Mouse (Mus musculus): ENCODE measurements around the gene Lsm8. TPM values are rescaled to one million over a fixed set of nuclear protein-coding genes. Genes with fewer than 3 reads are reported as not detected.
"Not testable (repeated sequence)": the region's sequence is repeated elsewhere in the genome, so short reads cannot be mapped to it uniquely, and the experiment has no call there.

Lsm8 gene
- total and polyA plus RNA-seq, 3 experiments: 13.8 to 23.2 (median 16.7) TPM

- WGBS: 41% methylated on average over 1 of the region's 1 CpGs
- DNase-seq: no peak
- intact Hi-C loops (cut with DNase I): no loop called here
Observed at GRCm38 (mm10) chr6:18822812-18823211, 25.6 kb upstream of the Lsm8 start.

DNA sequence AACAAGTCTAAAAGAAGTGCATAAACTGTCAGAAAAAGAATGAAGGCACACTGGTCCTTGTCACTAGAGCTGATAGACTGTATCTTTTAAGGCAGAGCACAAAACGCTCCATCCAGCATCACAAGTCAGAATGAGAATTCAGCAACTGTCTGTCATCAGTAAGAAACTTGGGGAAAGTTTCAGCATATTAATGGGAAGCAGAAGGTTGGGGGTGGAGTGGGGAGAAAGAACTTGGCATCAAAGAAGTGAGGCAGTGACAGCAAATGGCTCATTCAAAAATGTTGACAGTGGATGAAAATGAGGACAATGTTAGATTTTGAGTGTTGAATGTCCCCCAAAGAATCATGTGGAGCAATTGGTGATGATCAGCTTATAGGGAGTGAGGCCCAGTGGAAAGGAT is 15.4 kb upstream of the Lsm8 start:
- Histone ChIP-seq H3K36me3 (ENCODE audit: control insufficient read depth, insufficient read depth, low read length) (no peaks in the 10 kb centered on the region), H3K9ac (ENCODE audit: low read depth, low read length) (no peak overlapping the region), H3K79me2 (replicated peaks; ENCODE audit: control insufficient read depth, insufficient read depth, low read length) (no peaks in the 10 kb centered on the region), H3K27ac (no peak overlapping the region), H3K27me3 (ENCODE audit: control insufficient read depth, insufficient read depth, low read length) (no peaks in the 10 kb centered on the region), H3K4me1 (ENCODE audit: control insufficient read depth, insufficient read depth, low read length) (no peaks in the 10 kb centered on the region), H3K4me3 (no peak overlapping the region)
- DNase-seq: no peak
- 69% methylated on average over 1 of the region's 1 CpGs for WGBS
- intact Hi-C loops (cut with DNase I): no loop called here
- TF ChIP-seq CTCF (IDR thresholded peaks at IDR 0.05): no peak
- no peak for TF ChIP-seq POLR2A (IDR thresholded peaks at IDR 0.05; ENCODE audit: insufficient read depth, low read depth, low read length)
- no peak for TF ChIP-seq EP300 (IDR thresholded peaks at IDR 0.05; ENCODE audit: insufficient read depth, low read depth, low read length)

More at GRCm38 (mm10) chr6:18822812-18823211, 25.6 kb upstream of the Lsm8 start:
- Histone ChIP-seq H3K79me2 (replicated peaks; ENCODE audit: control insufficient read depth, insufficient read depth, low read length) (no peaks in the 10 kb centered on the region), H3K4me1 (ENCODE audit: control insufficient read depth, insufficient read depth, low read length) (no peaks in the 10 kb centered on the region), H3K36me3 (ENCODE audit: control insufficient read depth, insufficient read depth, low read length) (no peaks in the 10 kb centered on the region), H3K4me3 (no peak overlapping the region), H3K27ac (no peak overlapping the region), H3K9ac (ENCODE audit: low read depth, low read length) (no peak overlapping the region), H3K27me3 (ENCODE audit: control insufficient read depth, insufficient read depth, low read length) (no peaks in the 10 kb centered on the region)
- TF ChIP-seq POLR2A (IDR thresholded peaks at IDR 0.05; ENCODE audit: insufficient read depth, low read depth, low read length) (no peak), EP300 (IDR thresholded peaks at IDR 0.05; ENCODE audit: insufficient read depth, low read depth, low read length) (no peak), CTCF (IDR thresholded peaks at IDR 0.05) (no peak)

DNA sequence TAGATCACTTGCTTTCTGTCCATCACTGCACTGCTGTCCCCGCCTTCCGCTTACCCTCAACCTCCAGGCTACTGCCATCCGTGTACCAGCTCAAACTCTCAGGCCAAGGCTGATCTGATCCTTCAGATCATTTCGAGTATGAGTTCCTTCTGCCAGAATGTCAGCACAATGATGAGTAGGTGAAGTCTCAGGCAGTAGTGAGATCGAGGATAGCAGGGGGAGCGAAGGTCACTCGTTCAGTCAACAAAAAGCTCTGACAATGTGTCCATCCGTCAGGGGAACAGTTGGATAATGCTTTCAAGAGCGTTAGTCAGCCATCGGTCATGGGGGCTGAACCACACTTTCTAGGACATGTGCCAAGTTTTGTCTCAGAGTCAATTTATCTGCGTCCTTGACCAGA is 3.9 kb upstream of the Lsm8 start:
- DNase-seq; H3K36me3 ChIP-seq (ENCODE audit: control insufficient read depth, insufficient read depth, low read length); H3K79me2 ChIP-seq (replicated peaks; ENCODE audit: control insufficient read depth, insufficient read depth, low read length); H3K4me3 ChIP-seq; H3K9ac ChIP-seq (ENCODE audit: low read depth, low read length); intact Hi-C loops (cut with DNase I); H3K27me3 ChIP-seq (ENCODE audit: control insufficient read depth, insufficient read depth, low read length); H3K27ac ChIP-seq; H3K4me1 ChIP-seq (ENCODE audit: control insufficient read depth, insufficient read depth, low read length): not testable (repeated sequence)
- 34% methylated on average over 6 of the region's 11 CpGs for WGBS

DNA sequence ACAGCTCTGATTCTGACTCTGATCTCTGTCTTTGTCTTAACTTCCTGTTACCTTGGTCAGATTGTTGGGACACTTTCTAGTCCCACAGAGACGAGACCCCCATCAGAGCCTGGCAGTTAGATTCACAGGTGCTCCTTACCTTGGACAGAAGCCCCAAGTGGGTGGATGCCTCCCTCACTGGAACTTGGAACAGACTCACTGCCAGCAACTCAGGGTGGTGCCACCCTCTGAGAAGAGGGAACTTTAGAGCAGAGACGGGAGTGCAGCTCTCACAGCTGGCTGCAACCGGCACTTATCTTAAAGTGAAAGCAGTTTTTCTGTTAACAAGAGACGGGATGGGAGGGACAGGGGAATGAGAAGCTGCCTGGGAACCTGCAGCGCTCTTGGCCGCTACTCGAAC is 2.8 kb upstream of the Lsm8 start:
- H3K4me3 ChIP-seq; H3K4me1 ChIP-seq (ENCODE audit: control insufficient read depth, insufficient read depth, low read length); H3K27ac ChIP-seq; H3K9ac ChIP-seq (ENCODE audit: low read depth, low read length); intact Hi-C loops (cut with DNase I); H3K79me2 ChIP-seq (replicated peaks; ENCODE audit: control insufficient read depth, insufficient read depth, low read length); H3K36me3 ChIP-seq (ENCODE audit: control insufficient read depth, insufficient read depth, low read length); H3K27me3 ChIP-seq (ENCODE audit: control insufficient read depth, insufficient read depth, low read length): not testable (repeated sequence)
- peak in 1 of 2 experiments; percentile 16 for DNase-seq
- under 1% methylated on average over 5 of the region's 7 CpGs for WGBS

DNA sequence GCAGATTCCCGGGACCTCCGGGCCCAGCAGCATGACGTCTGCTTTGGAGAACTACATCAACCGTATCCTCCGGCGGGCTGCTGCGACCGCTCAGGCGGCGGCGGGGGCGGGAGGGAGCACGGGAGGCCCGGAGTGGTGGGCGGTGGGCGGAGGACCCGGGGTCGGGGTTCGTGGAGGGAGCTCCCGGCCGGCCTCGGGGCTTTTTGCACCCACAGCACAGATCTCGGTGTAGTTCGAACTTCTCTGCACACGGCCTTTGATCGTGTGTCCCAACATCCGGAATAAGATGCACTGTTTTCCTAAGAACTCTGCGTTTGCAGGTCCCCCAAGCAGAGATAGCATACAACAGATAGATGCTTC is 303 bp downstream of the Lsm8 start:
- no peak for TF ChIP-seq CTCF (IDR thresholded peaks at IDR 0.05)
- no peak for TF ChIP-seq POLR2A (IDR thresholded peaks at IDR 0.05; ENCODE audit: insufficient read depth, low read depth, low read length)
- no peak for TF ChIP-seq EP300 (IDR thresholded peaks at IDR 0.05; ENCODE audit: insufficient read depth, low read depth, low read length)
- intact Hi-C loops (cut with DNase I): no loop called here
- H3K27ac ChIP-seq: peak overlapping the region; percentile 88
- no peak for DNase-seq
- no peaks in the 10 kb centered on the region for H3K79me2 ChIP-seq (replicated peaks; ENCODE audit: control insufficient read depth, insufficient read depth, low read length)
- WGBS: under 1% methylated on average over 28 of the region's 28 CpGs
- H3K36me3 ChIP-seq (ENCODE audit: control insufficient read depth, insufficient read depth, low read length): peaks cover 13% of the 10 kb centered on the region
- H3K9ac ChIP-seq (ENCODE audit: low read depth, low read length): peak overlapping the region; percentile 94
- peak overlapping the region; percentile 69 for H3K4me3 ChIP-seq
- H3K4me1 ChIP-seq (ENCODE audit: control insufficient read depth, insufficient read depth, low read length): peaks cover 1% of the 10 kb centered on the region
- no peaks in the 10 kb centered on the region for H3K27me3 ChIP-seq (ENCODE audit: control insufficient read depth, insufficient read depth, low read length)

DNA sequence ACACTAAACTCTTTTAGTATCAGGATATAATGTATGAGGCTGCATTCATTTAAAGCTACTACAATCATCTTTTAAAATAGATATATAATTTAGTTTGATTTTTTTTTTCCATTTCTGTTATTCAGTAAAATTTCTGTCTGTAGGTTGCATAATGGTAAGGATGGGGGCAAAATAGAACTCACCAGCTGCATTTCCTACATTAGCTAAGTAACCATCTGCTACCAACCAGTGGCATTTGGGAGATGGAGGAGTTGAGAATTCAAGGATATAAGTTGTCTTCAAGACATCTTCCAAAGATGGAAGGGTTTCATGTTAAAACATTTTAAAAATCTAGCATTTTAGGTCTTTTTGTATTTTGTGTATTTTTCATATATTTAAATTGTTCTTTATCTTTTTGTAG is 6.9 kb downstream of the Lsm8 start:
- Histone ChIP-seq H3K27ac (no peak overlapping the region), H3K36me3 (ENCODE audit: control insufficient read depth, insufficient read depth, low read length) (peaks cover 4% of the 10 kb centered on the region), H3K4me1 (ENCODE audit: control insufficient read depth, insufficient read depth, low read length) (no peaks in the 10 kb centered on the region), H3K79me2 (replicated peaks; ENCODE audit: control insufficient read depth, insufficient read depth, low read length) (no peaks in the 10 kb centered on the region), H3K27me3 (ENCODE audit: control insufficient read depth, insufficient read depth, low read length) (no peaks in the 10 kb centered on the region), H3K9ac (ENCODE audit: low read depth, low read length) (no peak overlapping the region), H3K4me3 (no peak overlapping the region)
- TF ChIP-seq CTCF (IDR thresholded peaks at IDR 0.05) (no peak), POLR2A (IDR thresholded peaks at IDR 0.05; ENCODE audit: insufficient read depth, low read depth, low read length) (no peak), EP300 (IDR thresholded peaks at IDR 0.05; ENCODE audit: insufficient read depth, low read depth, low read length) (no peak)
- no peak for DNase-seq
- intact Hi-C loops (cut with DNase I): no loop called here

Data from heart, adult 2 months (tissue).